Mouse (Mus musculus) MEL (cell line): ENCODE measurements around the gene Evpl. TPM values are rescaled to one million over a fixed set of nuclear protein-coding genes. Genes with fewer than 3 reads are reported as not detected.

Experiments
- DNase-seq: peaks from one replicate; pipeline ENCODE4 v3.0.0; 2011; ENCODE audit warnings: low read depth, low spot score
- H3K27ac ChIP-seq: 2 replicates; pipeline ENCODE4 v1.5.1; 2012; ENCODE audit warnings: low read depth, mild to moderate bottlenecking, control low read depth, low read length, moderate library complexity; ENCODE audit not compliant: control insufficient read depth
- H3K27me3 ChIP-seq, 2 experiments: fragments of 150-350 bp in 1 of 2; sonication (generic) in 1 of 2; 2 replicates each; pipeline ENCODE4 v1.6.1; 2012; ENCODE audit warnings: low read length in 2 of 2, mild to moderate bottlenecking in 2 of 2, improper control_type of control experiment in 1 of 2, moderate library complexity in 1 of 2; ENCODE audit not compliant: insufficient read depth in 2 of 2, control insufficient read depth in 1 of 2
- H3K36me3 ChIP-seq, 2 experiments: 2 replicates each; pipeline ENCODE4 v1.6.1; 2012 to 2014; ENCODE audit warnings: low read length in 2 of 2, improper control_type of control experiment in 1 of 2, inconsistent platforms in 1 of 2, mild to moderate bottlenecking in 1 of 2; ENCODE audit not compliant: insufficient read depth in 2 of 2, control insufficient read depth in 1 of 2
- H3K4me1 ChIP-seq, 2 experiments: fragments of 150-350 bp in 1 of 2; sonication (generic) in 1 of 2; 2 replicates each; pipeline ENCODE4 v1.6.1; 2012; ENCODE audit warnings: low read length in 2 of 2, improper control_type of control experiment in 1 of 2, mild to moderate bottlenecking in 1 of 2; ENCODE audit not compliant: insufficient read depth in 2 of 2, control insufficient read depth in 1 of 2
- H3K4me3 ChIP-seq, 2 experiments: fragments of 150-350 bp in 1 of 2; sonication (generic) in 1 of 2; 2 replicates each; pipeline ENCODE4 v1.5.1; 2012; ENCODE audit warnings: low read depth in 2 of 2, low read length in 2 of 2, mild to moderate bottlenecking in 2 of 2, moderate library complexity in 2 of 2, control low read depth in 1 of 2, improper control_type of control experiment in 1 of 2; ENCODE audit not compliant: control insufficient read depth in 1 of 2, insufficient read depth in 1 of 2
- H3K79me2 ChIP-seq: 2 replicates; pipeline ENCODE4 v1.6.1; 2012; ENCODE audit warnings: mild to moderate bottlenecking, low read length, moderate library complexity; ENCODE audit not compliant: control insufficient read depth, poor library complexity, insufficient read depth
- H3K9ac ChIP-seq: 2 replicates; pipeline ENCODE4 v1.6.1; 2012; ENCODE audit warnings: low read depth, mild to moderate bottlenecking, control low read depth, low read length, moderate library complexity; ENCODE audit not compliant: control insufficient read depth, poor library complexity, severe bottlenecking
- H3K9me3 ChIP-seq: fragments of 150-350 bp; sonication (generic); replicated peaks from 2 replicates; pipeline ENCODE4 v1.6.1; 2012; ENCODE audit warnings: mild to moderate bottlenecking, low read length, improper control_type of control experiment, moderate library complexity; ENCODE audit not compliant: insufficient read depth
- BHLHE40 ChIP-seq: IDR thresholded peaks from 2 replicates; pipeline ENCODE4 v1.6.1; 2012; ENCODE audit warnings: low read depth, mild to moderate bottlenecking, inconsistent platforms, low read length, improper control_type of control experiment, borderline replicate concordance
- CHD1 ChIP-seq: IDR thresholded peaks from 2 replicates; pipeline ENCODE4 v1.6.1; 2012; ENCODE audit warnings: low read depth, mild to moderate bottlenecking, inconsistent platforms, low read length, improper control_type of control experiment
- CHD2 ChIP-seq: IDR thresholded peaks from 2 replicates; pipeline ENCODE4 v1.6.1; 2011; ENCODE audit warnings: low read length, improper control_type of control experiment
- GABPA ChIP-seq: IDR thresholded peaks from 2 replicates; pipeline ENCODE4 v1.6.1; 2012; ENCODE audit warnings: low read depth, mild to moderate bottlenecking, inconsistent platforms, low read length, improper control_type of control experiment, moderate library complexity
- GATA1 ChIP-seq: IDR thresholded peaks from 2 replicates; pipeline ENCODE4 v1.6.1; 2011; ENCODE audit warnings: low read depth, low read length, improper control_type of control experiment
- JUND ChIP-seq: IDR thresholded peaks from 2 replicates; pipeline ENCODE4 v1.6.1; 2011; ENCODE audit warnings: low read depth, mild to moderate bottlenecking, improper control_type of control experiment, low read length
- KAT2A ChIP-seq: conservative IDR thresholded peaks from 2 replicates; pipeline ENCODE4 v1.6.1; 2012; ENCODE audit warnings: low read depth, low read length, improper control_type of control experiment, inconsistent platforms
- MAFK ChIP-seq: IDR thresholded peaks from 2 replicates; pipeline ENCODE4 v1.6.1; 2011; ENCODE audit warnings: low read depth, mild to moderate bottlenecking, low read length, improper control_type of control experiment, borderline replicate concordance
- MAX ChIP-seq: IDR thresholded peaks from 2 replicates; pipeline ENCODE4 v1.6.1; 2011; ENCODE audit warnings: low read length, improper control_type of control experiment
- MEF2A ChIP-seq: IDR thresholded peaks from 2 replicates; pipeline ENCODE4 v1.6.1; 2014; ENCODE audit warnings: low read depth, mild to moderate bottlenecking, inconsistent platforms, low read length, improper control_type of control experiment; ENCODE audit not compliant: poor library complexity, insufficient replicate concordance, severe bottlenecking; ENCODE audit errors: extremely low read depth
- MXI1 ChIP-seq: IDR thresholded peaks from 2 replicates; pipeline ENCODE4 v1.6.1; 2011; ENCODE audit warnings: mild to moderate bottlenecking, low read depth, low read length, improper control_type of control experiment
- MYB ChIP-seq: IDR thresholded peaks from 2 replicates; pipeline ENCODE4 v1.6.1; 2011; ENCODE audit warnings: mild to moderate bottlenecking, low read depth, low read length, improper control_type of control experiment
- NELFE ChIP-seq: IDR thresholded peaks from 2 replicates; pipeline ENCODE4 v1.6.1; 2011; ENCODE audit warnings: low read depth, low read length, improper control_type of control experiment
- NRF1 ChIP-seq: IDR thresholded peaks from 2 replicates; pipeline ENCODE4 v1.6.1; 2014; ENCODE audit warnings: low read depth, mild to moderate bottlenecking, inconsistent platforms, low read length, improper control_type of control experiment, moderate library complexity; ENCODE audit not compliant: poor library complexity, insufficient read depth, severe bottlenecking
- POLR2A ChIP-seq, 2 experiments: IDR thresholded peaks; 2 replicates each; pipeline ENCODE4 v1.6.1; 2011 to 2012; ENCODE audit warnings: low read length in 2 of 2, mild to moderate bottlenecking in 2 of 2, control low read depth in 1 of 2, improper control_type of control experiment in 1 of 2, low read depth in 1 of 2, moderate library complexity in 1 of 2; ENCODE audit not compliant: control insufficient read depth in 1 of 2, insufficient read depth in 1 of 2, poor library complexity in 1 of 2
- POLR2AphosphoS2 ChIP-seq: IDR thresholded peaks from 2 replicates; pipeline ENCODE4 v1.6.1; 2011; ENCODE audit warnings: low read length, improper control_type of control experiment
- POLR2AphosphoS5 ChIP-seq: IDR thresholded peaks from 2 replicates; pipeline ENCODE4 v1.6.1; 2012; ENCODE audit warnings: low read depth, borderline replicate concordance, mild to moderate bottlenecking, inconsistent platforms, low read length, moderate library complexity, mixed read lengths
- SIN3A ChIP-seq: IDR thresholded peaks from 2 replicates; pipeline ENCODE4 v1.6.1; 2012; ENCODE audit warnings: low read length, improper control_type of control experiment, inconsistent platforms
- TAL1 ChIP-seq: IDR thresholded peaks from 2 replicates; pipeline ENCODE4 v1.6.1; 2012; ENCODE audit warnings: mild to moderate bottlenecking, inconsistent platforms, low read length, moderate library complexity, mixed read lengths
- TCF12 ChIP-seq: IDR thresholded peaks from 2 replicates; pipeline ENCODE4 v1.6.1; 2014; ENCODE audit warnings: low read depth, mild to moderate bottlenecking, inconsistent platforms, low read length, improper control_type of control experiment, moderate library complexity
- ZC3H11A ChIP-seq: IDR thresholded peaks from 2 replicates; pipeline ENCODE4 v1.6.1; 2012; ENCODE audit warnings: low read depth, mild to moderate bottlenecking, inconsistent platforms, low read length, improper control_type of control experiment
- ZNF384 ChIP-seq: IDR thresholded peaks from 2 replicates; pipeline ENCODE4 v1.6.1; 2012; ENCODE audit warnings: low read depth, mild to moderate bottlenecking, inconsistent platforms, low read length, improper control_type of control experiment
- polyA plus RNA-seq, 2 experiments: library from polyadenylated mRNA; stranded (reverse) in 1 of 2; unstranded in 1 of 2; fragments of >175 nt in 1 of 2; fragments of >200 nt in 1 of 2; gene quantifications; 2 replicates each; pipeline versions ENCODE4 v1.2.1 to v1.2.4; 2012; ENCODE audit warnings: low replicate concordance in 2 of 2, low read depth in 1 of 2; ENCODE audit not compliant: insufficient read length in 2 of 2, insufficient read depth in 1 of 2, missing spikeins in 1 of 2
- total RNA-seq: library from RNA; depleted of rRNA; stranded (reverse); fragments of 300-350 nt; gene quantifications from 2 replicates; pipeline ENCODE4 v1.2.3, GENCODE M21; 2012; rRNA removed

Gene Evpl
- 0.26 and 0.39 TPM in 2 replicates for total RNA-seq
- polyA plus RNA-seq: under 1 TPM in 1 of 2 experiments, not detected in 1; 0.78 TPM

- H3K9ac ChIP-seq: peak within 1 kb of the TSS; percentile 35
- peaks cover 2 to 4% of the 10 kb centered on the region in 2 experiments; a peak in 2 of 4 replicates for H3K27me3 ChIP-seq
- H3K4me3 ChIP-seq: peak within 1 kb of the TSS; percentile 26 to 47; a peak in 3 of 4 replicates
- no peak for TF ChIP-seq MAFK
- TF ChIP-seq NRF1: peak; percentile 88
- peak; percentile 53 for TF ChIP-seq MXI1
- no peak for TF ChIP-seq BHLHE40
- H3K79me2 ChIP-seq: no peaks in the 10 kb centered on the region
- peak; percentile 81 for DNase-seq
- H3K9me3 ChIP-seq: no peaks in the 10 kb centered on the region
- H3K36me3 ChIP-seq: no peaks in the 10 kb centered on the region
- no peak within 1 kb of the TSS for H3K27ac ChIP-seq
- no peaks in the 10 kb centered on the region; a peak in 1 of 4 replicates for H3K4me1 ChIP-seq
Measured at GRCm38 (mm10) chr11:116237742-116238395, at the start of gene Evpl. Gene Evpl, minus strand, starts transcription at chr11:116238077.

DNA sequence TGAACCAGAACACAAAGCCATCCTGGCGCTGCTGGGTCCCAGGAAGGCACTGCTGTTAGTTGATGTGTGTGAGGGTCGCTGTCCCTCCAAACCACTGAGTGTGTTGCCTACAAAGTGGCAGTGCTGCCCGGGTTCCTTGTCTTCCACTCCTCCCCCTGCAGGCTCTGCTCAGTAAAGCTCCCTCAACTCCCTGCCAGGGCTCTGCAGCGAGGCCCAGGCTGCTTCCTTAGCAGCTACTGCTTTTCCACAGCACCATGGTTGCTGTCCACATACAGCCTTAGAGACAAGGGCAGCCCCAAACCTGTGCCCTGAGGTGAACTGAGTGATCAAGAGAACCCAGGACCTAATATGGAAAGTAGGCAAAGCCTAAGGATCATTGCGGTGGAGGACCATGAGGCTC, 49.5 kb upstream of the Evpl start:
- Histone ChIP-seq H3K9ac (no peak overlapping the region), H3K36me3 (0 out of 4 replicates have a peak, but pooled peaks cover 0 to 2% of the 10 kb centered on the region in 2 experiments), H3K27ac (no peak overlapping the region), H3K27me3 (no peaks in the 10 kb centered on the region), H3K9me3 (no peaks in the 10 kb centered on the region), H3K79me2 (no peaks in the 10 kb centered on the region), H3K4me3 (no peak overlapping the region), H3K4me1 (no peaks in the 10 kb centered on the region)
- DNase-seq: no peak
- TF ChIP-seq POLR2AphosphoS2: no peak
- no peak for TF ChIP-seq MAX
- TF ChIP-seq BHLHE40: no peak
- no peak for TF ChIP-seq ZNF384
- no peak for TF ChIP-seq CHD1
- TF ChIP-seq ZC3H11A: no peak
- TF ChIP-seq POLR2AphosphoS5: no peak
- TF ChIP-seq SIN3A: no peak
- TF ChIP-seq GABPA: no peak
- TF ChIP-seq TAL1: no peak
- TF ChIP-seq MAFK: no peak
- TF ChIP-seq CHD2: no peak
- TF ChIP-seq TCF12: no peak
- no peak for TF ChIP-seq POLR2A (IDR thresholded peaks at IDR 0.05; ENCODE audit: control insufficient read depth in 1 of 2, insufficient read depth in 1 of 2, low read depth in 1 of 2, low read length in 2 of 2, poor library complexity in 1 of 2)
- TF ChIP-seq MEF2A: no peak
- TF ChIP-seq KAT2A: no peak
- TF ChIP-seq JUND: no peak
- TF ChIP-seq NELFE: no peak
- no peak for TF ChIP-seq MYB
- no peak for TF ChIP-seq GATA1
- TF ChIP-seq, all 39 proteins: peak for 0
